Mouse (Mus musculus) myocyte (in vitro differentiated cells): ENCODE results near the gene Ank3.

Experiments used
- E2F4 ChIP-seq: IDR thresholded peaks from one replicate; pipeline ENCODE4 v1.6.1; 2011; ENCODE audit warnings: mild to moderate bottlenecking, control low read depth, moderate library complexity; ENCODE audit not compliant: insufficient read depth
- MAX ChIP-seq: IDR thresholded peaks from one replicate; pipeline ENCODE4 v1.6.1; 2011; ENCODE audit warnings: low read depth, mild to moderate bottlenecking, control low read depth
- MYOD1 ChIP-seq, 3 experiments: IDR thresholded peaks; one replicate each; pipeline ENCODE4 v1.6.1; 2011; ENCODE audit warnings: control low read depth in 2 of 3, low read depth in 2 of 3, mild to moderate bottlenecking in 2 of 3, moderate library complexity in 1 of 3; ENCODE audit not compliant: insufficient read length in 2 of 3, control insufficient read depth in 1 of 3
- MYOG ChIP-seq, 3 experiments: IDR thresholded peaks; one replicate each; pipeline ENCODE4 v1.6.1; 2011; ENCODE audit warnings: control low read depth in 2 of 3, low read depth in 2 of 3, mild to moderate bottlenecking in 2 of 3; ENCODE audit not compliant: insufficient read length in 2 of 3, control insufficient read depth in 1 of 3, insufficient read depth in 1 of 3
- POLR2A ChIP-seq: IDR thresholded peaks from one replicate; pipeline ENCODE4 v1.6.1; 2011; ENCODE audit warnings: low read depth, mild to moderate bottlenecking, control low read depth, moderate library complexity; ENCODE audit not compliant: insufficient read length
- POLR2AphosphoS2 ChIP-seq: IDR thresholded peaks from one replicate; pipeline ENCODE4 v1.6.1; 2011; ENCODE audit warnings: low read depth, control low read depth; ENCODE audit not compliant: insufficient read length
- REST ChIP-seq: IDR thresholded peaks from one replicate; pipeline ENCODE4 v1.6.1; 2011; ENCODE audit warnings: mild to moderate bottlenecking, control low read depth, moderate library complexity; ENCODE audit not compliant: insufficient read depth, insufficient read length
- SRF ChIP-seq: IDR thresholded peaks from one replicate; pipeline ENCODE4 v1.6.1; 2011; ENCODE audit warnings: low read depth; ENCODE audit not compliant: control insufficient read depth, insufficient read length
- TCF12 ChIP-seq: IDR thresholded peaks from one replicate; pipeline ENCODE4 v1.6.1; 2011; ENCODE audit warnings: mild to moderate bottlenecking, control low read depth; ENCODE audit not compliant: poor library complexity, insufficient read depth, severe bottlenecking
- USF1 ChIP-seq: IDR thresholded peaks from one replicate; pipeline ENCODE4 v1.6.1; 2011; ENCODE audit warnings: low read depth, mild to moderate bottlenecking, control low read depth, moderate library complexity

DNA sequence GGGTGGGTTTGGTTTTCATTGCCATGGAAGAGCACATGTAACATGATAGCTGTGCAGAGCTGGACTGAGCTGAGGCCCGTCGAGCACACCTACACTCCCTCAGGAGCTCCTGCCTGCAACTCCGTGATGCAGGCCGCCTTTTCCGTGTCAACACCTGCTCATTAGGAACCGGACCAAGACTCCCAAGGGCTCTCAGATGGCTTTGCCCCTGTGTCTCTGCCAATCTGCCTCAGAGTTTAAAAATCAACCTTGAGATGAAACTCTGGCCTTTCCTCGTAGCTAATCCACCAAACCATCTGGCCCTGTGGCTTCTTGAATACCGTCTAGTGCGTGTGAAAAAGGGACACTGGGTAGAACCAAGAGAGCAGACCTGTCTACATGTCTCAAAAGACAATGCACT, 297.4 kb downstream of the Ank3 start:
- TF ChIP-seq MAX, result no peak
- no peak for TF ChIP-seq POLR2A
- TF ChIP-seq USF1, result no peak
- TF ChIP-seq REST, result no peak
- TF ChIP-seq POLR2AphosphoS2, result no peak
- TF ChIP-seq MYOD1 (IDR thresholded peaks at IDR 0.05; ENCODE audit: control insufficient read depth in 1 of 3, insufficient read length in 2 of 3, low read depth in 2 of 3), result no peak
- no peak for TF ChIP-seq MYOG (IDR thresholded peaks at IDR 0.05; ENCODE audit: control insufficient read depth in 1 of 3, insufficient read depth in 1 of 3, insufficient read length in 2 of 3, low read depth in 2 of 3)
- TF ChIP-seq SRF, result no peak
- no peak for TF ChIP-seq E2F4
- TF ChIP-seq TCF12, result no peak
